Mouse (Mus musculus): Measurements from ENCODE around the gene Actg1. TPM values are rescaled to one million over a fixed set of nuclear protein-coding genes. Genes with fewer than 3 reads are reported as not detected.

The Actg1 gene
- total RNA-seq, 1 experiment, result 2,367 TPM

DNA sequence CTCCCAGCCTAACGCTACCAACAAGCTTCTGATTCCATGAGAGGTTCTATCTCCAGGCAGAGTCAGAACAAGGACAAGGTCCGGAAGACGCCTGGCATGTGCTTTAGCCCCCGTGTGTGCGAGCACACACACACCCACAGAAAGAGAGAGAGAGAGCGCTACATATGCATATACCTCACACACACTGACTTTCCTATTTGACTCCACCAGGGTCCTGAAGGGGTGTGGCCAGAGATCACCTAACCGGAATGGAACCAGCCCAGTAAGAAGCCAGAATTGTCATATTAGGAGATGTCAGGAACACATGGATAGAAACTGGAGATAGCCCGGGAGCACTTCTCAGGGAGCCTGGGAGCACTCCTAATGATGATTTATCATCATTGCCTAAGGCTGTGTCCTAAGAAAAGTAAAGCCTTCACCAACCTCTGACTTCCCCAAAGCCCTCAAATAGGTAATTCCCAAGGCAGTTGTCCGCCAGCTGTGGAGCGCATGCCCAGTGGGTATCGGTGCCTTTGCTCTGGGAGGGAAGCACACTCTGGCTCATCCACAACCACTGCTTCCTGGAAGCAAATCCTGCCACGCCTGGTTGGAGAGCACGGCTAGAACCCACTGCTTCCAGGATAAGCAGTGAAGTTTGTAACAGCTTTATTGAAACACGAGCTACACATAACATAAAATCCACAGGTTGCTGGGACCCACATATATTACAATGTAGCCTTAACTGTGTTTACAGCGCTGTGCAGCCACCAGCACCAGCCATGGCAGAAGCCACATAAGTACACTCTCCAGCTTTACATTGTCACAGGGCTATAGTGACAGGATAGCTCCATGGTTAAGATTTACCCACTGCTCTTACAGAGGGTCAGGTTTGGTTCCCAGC is 39.7 kb downstream of the Actg1 start:
- Histone ChIP-seq H3K9ac (ENCODE audit: insufficient read depth, low read depth, low read length, poor library complexity, severe bottlenecking) (no peak overlapping the region), H3K27ac (ENCODE audit: insufficient read depth, low read depth, low read length, poor library complexity, severe bottlenecking) (no peak overlapping the region), H3K9me3 (ENCODE audit: control insufficient read depth, insufficient read depth, low read depth, low read length) (no peaks in the 10 kb centered on the region; the same call in 1 of the 2 replicates), H3K4me3 (ENCODE audit: insufficient read depth in 1 of 2, low read depth in 1 of 2, low read length in 2 of 2, poor library complexity in 1 of 2, severe bottlenecking in 1 of 2) (no peak overlapping the region), H3K36me3 (ENCODE audit: control insufficient read depth, insufficient read depth, low read length, poor library complexity, severe bottlenecking) (no peaks in the 10 kb centered on the region), H3K4me1 (ENCODE audit: control insufficient read depth in 2 of 2, insufficient read depth in 2 of 2, low read length in 2 of 2, poor library complexity in 1 of 2) (peaks cover 7 to 14% of the 10 kb centered on the region in 2 experiments; a peak in 2 of 4 replicates)
- no peak for DNase-seq (ENCODE audit: low read depth, low spot score)
- TF ChIP-seq ZNF384 (IDR thresholded peaks at IDR 0.05; ENCODE audit: low read depth, low read length), result no peak
- no peak for TF ChIP-seq ZC3H11A (IDR thresholded peaks at IDR 0.05; ENCODE audit: borderline replicate concordance, low read depth, low read length)
- TF ChIP-seq CHD2 (IDR thresholded peaks at IDR 0.05; ENCODE audit: low read depth, low read length), result no peak
- TF ChIP-seq MAFK (IDR thresholded peaks at IDR 0.05; ENCODE audit: insufficient read depth, low read depth, low read length), result no peak
- no peak for TF ChIP-seq HCFC1 (IDR thresholded peaks at IDR 0.05; ENCODE audit: borderline replicate concordance, insufficient read depth, low read length)
- in situ Hi-C loops (cut with MboI; ENCODE audit: low sequenced_read_pairs in 2 of 2, unreplicated experiment in 2 of 2), result no loop called here

DNA sequence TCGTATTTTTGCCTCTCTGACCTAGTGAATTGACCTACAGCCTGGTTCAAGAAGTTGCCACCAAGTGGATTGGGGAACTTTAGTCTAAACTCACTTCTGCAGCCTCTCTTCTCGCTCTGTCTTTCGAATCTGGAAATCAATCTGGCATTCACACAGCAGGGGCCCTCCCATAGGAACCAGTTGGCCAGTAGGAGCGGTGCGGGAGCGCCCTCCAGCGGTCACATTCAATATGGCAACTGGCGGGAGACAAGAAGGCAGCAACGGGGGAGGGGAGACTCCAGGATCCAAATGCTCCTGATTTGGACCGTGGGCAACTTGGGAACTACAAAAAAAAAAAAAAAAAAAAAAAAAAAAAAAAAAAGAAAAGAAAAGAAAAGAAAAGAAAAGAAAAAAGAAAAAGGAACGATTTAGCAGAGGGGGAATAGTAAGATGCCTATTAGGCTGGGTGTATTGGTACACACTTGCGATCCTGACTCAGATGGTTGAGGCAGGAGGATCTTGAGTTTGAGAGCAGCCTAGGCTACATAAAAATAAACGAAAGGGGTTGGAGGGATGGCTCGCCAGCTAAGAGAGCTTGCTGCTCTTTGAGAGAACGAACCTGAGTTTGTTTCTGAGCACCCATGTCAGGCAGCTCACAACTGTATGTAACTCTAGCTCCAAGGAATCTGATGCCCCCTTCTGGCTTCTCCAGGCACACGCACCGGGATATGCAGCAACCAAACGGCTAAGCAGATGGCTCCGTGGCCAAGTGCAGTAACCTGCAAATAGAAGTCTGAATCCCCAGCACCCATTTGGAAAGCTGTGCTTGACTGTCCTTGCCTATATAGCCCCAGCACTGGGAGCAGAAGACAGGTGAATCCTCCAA is 40.5 kb downstream of the Actg1 start:
- Histone ChIP-seq H3K27ac (ENCODE audit: insufficient read depth, low read depth, low read length, poor library complexity, severe bottlenecking) (no peak overlapping the region), H3K9me3 (ENCODE audit: control insufficient read depth, insufficient read depth, low read depth, low read length) (no peaks in the 10 kb centered on the region), H3K9ac (ENCODE audit: insufficient read depth, low read depth, low read length, poor library complexity, severe bottlenecking) (no peak overlapping the region; the same call in 1 of the 2 replicates), H3K4me3 (ENCODE audit: insufficient read depth in 1 of 2, low read depth in 1 of 2, low read length in 2 of 2, poor library complexity in 1 of 2, severe bottlenecking in 1 of 2) (0 out of 4 replicates have a peak overlapping the region, but pooled peaks of 1 of the 2 experiments have one; percentile 20), H3K36me3 (ENCODE audit: control insufficient read depth, insufficient read depth, low read length, poor library complexity, severe bottlenecking) (no peaks in the 10 kb centered on the region), H3K4me1 (ENCODE audit: control insufficient read depth in 2 of 2, insufficient read depth in 2 of 2, low read length in 2 of 2, poor library complexity in 1 of 2) (peaks cover 7 to 16% of the 10 kb centered on the region in 2 experiments; a peak in 2 of 4 replicates)
- in situ Hi-C loops (cut with MboI; ENCODE audit: low sequenced_read_pairs in 2 of 2, unreplicated experiment in 2 of 2), result no loop called here
- TF ChIP-seq ZNF384 (IDR thresholded peaks at IDR 0.05; ENCODE audit: low read depth, low read length), result peak; percentile 97
- peak; percentile 72 for TF ChIP-seq ZC3H11A (IDR thresholded peaks at IDR 0.05; ENCODE audit: borderline replicate concordance, low read depth, low read length)
- no peak for TF ChIP-seq MAFK (IDR thresholded peaks at IDR 0.05; ENCODE audit: insufficient read depth, low read depth, low read length)
- DNase-seq (ENCODE audit: low read depth, low spot score), result peak; percentile 94

DNA sequence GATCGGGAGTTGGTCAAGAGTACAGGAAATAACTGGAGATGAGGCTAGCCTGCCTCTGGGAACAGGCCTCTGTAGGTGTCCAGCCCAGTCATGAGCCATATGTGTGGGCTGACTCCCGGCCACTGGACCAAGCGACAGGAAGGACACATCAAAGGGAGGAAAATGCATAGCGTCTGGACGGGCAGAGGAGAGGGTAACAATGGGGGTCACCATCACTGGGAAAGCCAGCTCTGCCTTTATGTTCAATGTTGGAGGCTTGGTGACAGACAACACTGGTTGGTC is 41.3 kb downstream of the Actg1 start:
- in situ Hi-C loops (cut with MboI; ENCODE audit: low sequenced_read_pairs in 2 of 2, unreplicated experiment in 2 of 2), result no loop called here
- TF ChIP-seq ZC3H11A (IDR thresholded peaks at IDR 0.05; ENCODE audit: borderline replicate concordance, low read depth, low read length) (no peak), CHD2 (IDR thresholded peaks at IDR 0.05; ENCODE audit: low read depth, low read length) (no peak), MAFK (IDR thresholded peaks at IDR 0.05; ENCODE audit: insufficient read depth, low read depth, low read length) (no peak), HCFC1 (IDR thresholded peaks at IDR 0.05; ENCODE audit: borderline replicate concordance, insufficient read depth, low read length) (no peak), ZNF384 (IDR thresholded peaks at IDR 0.05; ENCODE audit: low read depth, low read length) (no peak)
- no peaks in the 10 kb centered on the region for H3K36me3 ChIP-seq (ENCODE audit: control insufficient read depth, insufficient read depth, low read length, poor library complexity, severe bottlenecking)
- H3K4me1 ChIP-seq (ENCODE audit: control insufficient read depth in 2 of 2, insufficient read depth in 2 of 2, low read length in 2 of 2, poor library complexity in 1 of 2), result peaks cover 7 to 16% of the 10 kb centered on the region in 2 experiments; a peak in 2 of 4 replicates
- no peak overlapping the region for H3K4me3 ChIP-seq (ENCODE audit: insufficient read depth in 1 of 2, low read depth in 1 of 2, low read length in 2 of 2, poor library complexity in 1 of 2, severe bottlenecking in 1 of 2)
- no peak overlapping the region for H3K27ac ChIP-seq (ENCODE audit: insufficient read depth, low read depth, low read length, poor library complexity, severe bottlenecking)
- no peaks in the 10 kb centered on the region for H3K9me3 ChIP-seq (ENCODE audit: control insufficient read depth, insufficient read depth, low read depth, low read length)
- DNase-seq (ENCODE audit: low read depth, low spot score), result no peak
- no peak overlapping the region for H3K9ac ChIP-seq (ENCODE audit: insufficient read depth, low read depth, low read length, poor library complexity, severe bottlenecking)

DNA sequence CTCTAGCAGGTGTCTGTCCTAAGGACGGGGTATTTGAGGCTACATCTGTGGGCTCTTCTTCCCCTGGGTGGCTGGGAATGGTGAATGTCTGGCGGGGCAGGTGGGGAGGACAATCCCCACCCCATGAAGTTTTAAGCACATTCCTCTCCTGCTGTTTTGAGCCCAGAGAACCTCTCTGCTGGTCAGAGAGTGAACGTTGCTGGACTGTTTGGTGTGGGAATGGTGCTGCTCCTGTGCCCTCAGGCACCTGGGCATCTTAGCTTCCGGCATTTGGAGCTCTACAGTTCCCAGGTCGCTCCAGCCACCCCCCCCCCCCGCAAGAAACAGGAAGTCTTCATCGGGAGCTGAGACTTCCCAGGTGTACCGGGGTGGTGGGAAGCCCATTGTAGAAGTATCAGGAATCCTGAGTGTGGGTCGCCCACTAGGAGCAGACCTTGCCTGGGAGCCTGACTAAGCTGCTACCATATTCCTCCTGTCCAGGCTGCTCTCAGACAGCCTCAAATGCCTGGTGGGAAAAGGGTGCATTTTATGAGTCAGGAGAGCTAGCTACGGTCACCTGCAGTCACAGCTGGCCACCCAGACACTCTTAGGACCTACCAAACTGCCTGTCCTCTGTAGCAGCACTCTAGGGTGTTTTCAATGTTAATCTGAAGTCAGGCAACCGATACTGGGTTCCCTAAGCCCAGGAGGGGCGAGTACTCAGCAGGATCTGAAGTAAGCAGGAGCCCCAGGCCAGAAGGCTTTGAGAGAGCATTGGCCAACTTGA is 41.8 kb downstream of the Actg1 start:
- peaks cover 4 to 13% of the 10 kb centered on the region in 2 experiments; a peak in 2 of 4 replicates for H3K4me1 ChIP-seq (ENCODE audit: control insufficient read depth in 2 of 2, insufficient read depth in 2 of 2, low read length in 2 of 2, poor library complexity in 1 of 2)
- H3K4me3 ChIP-seq (ENCODE audit: insufficient read depth in 1 of 2, low read depth in 1 of 2, low read length in 2 of 2, poor library complexity in 1 of 2, severe bottlenecking in 1 of 2), result no peak overlapping the region

More for the DNA sequence above, 41.8 kb downstream of the Actg1 start:
- in situ Hi-C loops (cut with MboI; ENCODE audit: low sequenced_read_pairs in 2 of 2, unreplicated experiment in 2 of 2), result no loop called here
- DNase-seq (ENCODE audit: low read depth, low spot score), result no peak
- Histone ChIP-seq H3K27ac (ENCODE audit: insufficient read depth, low read depth, low read length, poor library complexity, severe bottlenecking) (no peak overlapping the region), H3K36me3 (ENCODE audit: control insufficient read depth, insufficient read depth, low read length, poor library complexity, severe bottlenecking) (no peaks in the 10 kb centered on the region), H3K9me3 (ENCODE audit: control insufficient read depth, insufficient read depth, low read depth, low read length) (no peaks in the 10 kb centered on the region), H3K9ac (ENCODE audit: insufficient read depth, low read depth, low read length, poor library complexity, severe bottlenecking) (no peak overlapping the region)
- TF ChIP-seq CHD2 (IDR thresholded peaks at IDR 0.05; ENCODE audit: low read depth, low read length), result no peak
- TF ChIP-seq ZC3H11A (IDR thresholded peaks at IDR 0.05; ENCODE audit: borderline replicate concordance, low read depth, low read length), result no peak
- TF ChIP-seq ZNF384 (IDR thresholded peaks at IDR 0.05; ENCODE audit: low read depth, low read length), result no peak
- no peak for TF ChIP-seq MAFK (IDR thresholded peaks at IDR 0.05; ENCODE audit: insufficient read depth, low read depth, low read length)
- no peak for TF ChIP-seq HCFC1 (IDR thresholded peaks at IDR 0.05; ENCODE audit: borderline replicate concordance, insufficient read depth, low read length)

All from ES-E14 (cell line).